Comparison of ENCODE assay signal across 13 mouse cellular contexts in the genomic region with DNA sequence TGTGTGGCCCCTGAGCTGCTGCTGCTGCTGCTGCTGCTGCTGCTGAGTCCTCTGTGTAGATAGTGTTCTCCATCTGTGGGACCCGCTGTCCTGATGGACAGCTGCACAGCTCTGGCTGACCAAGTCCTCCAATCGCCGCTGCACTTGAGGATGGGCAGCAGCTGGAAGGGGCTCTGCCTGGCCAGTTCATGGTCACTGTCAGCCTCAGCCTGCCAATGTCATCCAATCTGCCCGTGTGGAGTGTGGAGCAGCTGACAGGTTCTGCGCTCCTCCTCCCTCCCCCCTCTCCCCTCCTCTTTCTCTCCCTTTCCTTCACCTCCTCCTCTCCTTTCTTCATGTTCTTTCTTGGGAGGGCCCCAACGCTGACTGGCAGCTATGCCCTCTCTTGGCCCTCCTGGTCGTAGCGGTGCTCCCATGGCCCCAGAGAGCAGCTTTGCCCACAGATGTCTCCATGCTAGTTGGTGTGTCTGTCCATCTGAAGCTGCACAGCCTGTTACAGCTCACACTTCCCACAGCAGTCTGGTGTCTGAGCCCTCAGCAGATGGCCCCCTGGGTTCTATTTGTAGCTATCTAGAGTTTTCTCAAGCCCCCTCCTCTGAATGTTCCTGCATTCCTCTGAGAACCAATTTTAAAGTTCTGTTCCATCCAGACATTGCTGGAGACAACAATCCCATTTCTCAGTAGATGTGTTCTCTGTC.
DNase-seq lines count a peak whose midpoint lies in the region; ATAC-seq and TF ChIP-seq lines count a peak whose summit lies in the region.
"Had no signal": no experiment of that assay in that cellular context is flagged by ENCODE, and none has a peak within 500 bp of the region (broad histone marks: within the 10 kb centered on the region; RNA-seq: fewer than 3 reads in every experiment).

No protein-coding gene starts in this region.

- no peak overlapping the region for H3K4me2 ChIP-seq in midbrain, postnatal 0 days (ENCODE audit: low read depth, low read length, poor library complexity, severe bottlenecking)
- no peak overlapping the region for H3K4me2 ChIP-seq in midbrain, embryonic 11.5 days

- ATAC-seq in midbrain, postnatal 0 days (ENCODE audit: low FRiP score) = no peak
- no peak for ATAC-seq in midbrain, embryonic 11.5 days (ENCODE audit: low FRiP score)
- ATAC-seq: Patski had no signal

- H3K27me3 ChIP-seq in midbrain, postnatal 0 days (ENCODE audit: insufficient read depth, low read length) = no peaks in the 10 kb centered on the region
- no peaks in the 10 kb centered on the region for H3K27me3 ChIP-seq in midbrain, embryonic 11.5 days (ENCODE audit: control insufficient read depth, insufficient read depth, low read length)
- H3K27me3 ChIP-seq: Patski had no signal

- no peak overlapping the region for H3K4me3 ChIP-seq in midbrain, postnatal 0 days (ENCODE audit: low read depth, low read length)
- H3K4me3 ChIP-seq in midbrain, embryonic 11.5 days (ENCODE audit: low read depth, low read length) = no peak overlapping the region

- no peak overlapping the region for H3K9ac ChIP-seq in midbrain, postnatal 0 days (replicated peaks; ENCODE audit: low read length, poor library complexity, severe bottlenecking)
- no peak overlapping the region for H3K9ac ChIP-seq in midbrain, embryonic 11.5 days (ENCODE audit: low read length)

- no peak for TF ChIP-seq CTCF in midbrain, postnatal 0 days (IDR thresholded peaks at IDR 0.05)

- intact Hi-C loops in heart, postnatal 14 days (cut with DNase I) = no loop called here

- H3K36me3 ChIP-seq in midbrain, postnatal 0 days (ENCODE audit: insufficient read depth, low read length) = no peaks in the 10 kb centered on the region
- no peaks in the 10 kb centered on the region for H3K36me3 ChIP-seq in midbrain, embryonic 11.5 days (ENCODE audit: control insufficient read depth, insufficient read depth, low read length)

- peak; percentile 93 for DNase-seq in heart, adult 11 months
- DNase-seq in heart, postnatal 14 days = no peak
- peak; percentile 10 for DNase-seq in midbrain, postnatal 0 days (ENCODE audit: low spot score)
- DNase-seq in midbrain, embryonic 11.5 days (ENCODE audit: low spot score, missing footprints) = no peak
- DNase-seq in layer of hippocampus, adult 9-11 months = peak; percentile 75
- DNase-seq in telencephalon, adult 2 months (ENCODE audit: low read depth, low spot score) = peak; percentile 31
- DNase-seq in right cerebral cortex, postnatal 36 days (ENCODE audit: low spot score in 2 of 2) = no peak
- no peak for DNase-seq in MN1 (ENCODE audit: low spot score)
- DNase-seq: adrenal gland, adult 8-10 months; cerebellum, adult 18-20 months; kidney, adult 18-20 months; thymus, postnatal 25 days had no signal

- H3K9me3 ChIP-seq in midbrain, postnatal 0 days (ENCODE audit: low read length) = no peaks in the 10 kb centered on the region
- no peaks in the 10 kb centered on the region for H3K9me3 ChIP-seq in midbrain, embryonic 11.5 days (ENCODE audit: control insufficient read depth, low read length)

- 68% methylated on average over 8 of the region's 8 CpGs for WGBS in midbrain, postnatal 0 days
- WGBS in midbrain, embryonic 11.5 days = 77% methylated on average over 8 of the region's 8 CpGs

- no peaks in the 10 kb centered on the region for H3K4me1 ChIP-seq in midbrain, postnatal 0 days (ENCODE audit: insufficient read depth, low read length)
- H3K4me1 ChIP-seq in midbrain, embryonic 11.5 days (ENCODE audit: control insufficient read depth, insufficient read depth, low read length) = peaks cover 5% of the 10 kb centered on the region

- no peak overlapping the region for H3K27ac ChIP-seq in midbrain, postnatal 0 days (ENCODE audit: low read depth, low read length)
- H3K27ac ChIP-seq in midbrain, embryonic 11.5 days (ENCODE audit: low read depth, low read length) = no peak overlapping the region

Comparison
In these comparisons a context has a peak if more than half of its experiments do, and no peak if none do; other contexts are left out.
1. DNase-seq: peak in heart, adult 11 months (single experiment), midbrain, postnatal 0 days (single experiment), layer of hippocampus, adult 9-11 months (single experiment) and telencephalon, adult 2 months (single experiment); none in heart, postnatal 14 days (0 of 2), midbrain, embryonic 11.5 days (single experiment), right cerebral cortex, postnatal 36 days (0 of 2) and MN1 (single experiment).